In the genomic region with DNA sequence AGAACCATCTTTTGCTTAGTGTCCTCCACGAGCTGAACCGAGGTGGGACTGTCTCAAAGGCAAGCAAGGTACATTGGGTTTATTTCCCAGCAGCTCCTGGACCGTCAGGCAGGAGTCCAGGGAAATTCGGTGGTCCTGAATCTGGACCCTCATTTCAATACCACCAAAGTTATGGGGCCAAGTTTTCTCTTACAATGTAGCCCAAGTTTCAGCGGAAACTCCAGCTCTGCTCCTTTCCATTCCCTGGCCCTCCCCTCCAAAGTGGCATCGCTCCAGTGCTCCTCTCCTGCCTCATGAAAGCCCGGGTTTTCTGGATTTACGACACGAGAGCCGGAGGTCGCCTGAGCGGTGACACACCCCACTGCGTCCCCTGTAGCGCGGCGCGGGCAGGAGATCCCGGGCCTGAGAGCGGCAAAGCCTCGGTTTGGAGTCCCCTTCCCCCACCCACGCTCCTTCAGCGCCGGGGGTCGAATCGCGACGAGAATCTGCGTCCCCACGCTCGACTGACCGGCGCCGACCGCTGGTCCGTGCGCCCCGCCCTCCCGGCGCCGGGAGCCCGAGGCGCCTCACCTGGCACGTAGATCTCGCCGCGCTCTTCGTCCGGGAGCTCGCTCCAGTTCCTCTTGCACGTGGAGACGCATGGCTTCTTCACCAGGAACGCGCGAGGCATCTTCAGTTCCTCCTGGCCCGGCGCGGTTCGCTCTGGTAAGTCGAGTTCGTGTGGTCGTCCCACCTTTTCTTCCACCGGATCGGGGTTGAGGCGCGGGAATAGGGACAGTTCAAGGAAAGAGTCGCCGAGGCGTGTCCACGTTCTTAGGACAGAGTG, we compare ENCODE assay signal across 8 mouse cellular contexts. TPM values are rescaled to one million over a fixed set of nuclear protein-coding genes. Genes with fewer than 3 reads are reported as not detected.
DNase-seq lines count a peak whose midpoint lies in the region; ATAC-seq lines count a peak whose summit lies in the region.

No protein-coding gene starts in this region.

- H3K36me3 ChIP-seq in forebrain, embryonic 12.5 days (replicated peaks) = no peaks in the 10 kb centered on the region
- H3K36me3 ChIP-seq in neural tube, embryonic 11.5 days (ENCODE audit: control insufficient read depth, insufficient read depth, low read length) = no peaks in the 10 kb centered on the region

- no peak overlapping the region for H3K27ac ChIP-seq in forebrain, embryonic 12.5 days
- no peak overlapping the region for H3K27ac ChIP-seq in neural tube, embryonic 11.5 days (ENCODE audit: low read depth, low read length)

- DNase-seq in retina, postnatal 1 day = peak; percentile 40
- DNase-seq in retina, embryonic 14.5 days (ENCODE audit: low spot score) = no peak
- DNase-seq in kidney, postnatal 25 days = peak; percentile 40 to 74
- DNase-seq in neural tube, embryonic 11.5 days (ENCODE audit: low spot score) = peak; percentile 30
- DNase-seq in cerebellum, postnatal 36 days = no peak
- DNase-seq in right cerebral cortex, adult 2 months (ENCODE audit: low spot score in 2 of 2) = no peak

- peak overlapping the region; percentile 51 for H3K4me2 ChIP-seq in forebrain, embryonic 12.5 days
- peak overlapping the region; percentile 49 for H3K4me2 ChIP-seq in neural tube, embryonic 11.5 days (ENCODE audit: low read depth)

- peak overlapping the region; percentile 32 for H3K4me3 ChIP-seq in forebrain, embryonic 12.5 days (replicated peaks)
- H3K4me3 ChIP-seq in neural tube, embryonic 11.5 days (ENCODE audit: low read depth, low read length) = peak overlapping the region; percentile 23

- ATAC-seq in forebrain, embryonic 12.5 days (ENCODE audit: low FRiP score) = no peak
- ATAC-seq in neural tube, embryonic 11.5 days (ENCODE audit: insufficient read depth, low FRiP score, low TSS enrichment) = no peak
- no peak for ATAC-seq in megakaryocyte progenitor cell, adult 5-6 weeks (replicated peaks; ENCODE audit: poor library complexity)

- no peak overlapping the region for H3K9ac ChIP-seq in forebrain, embryonic 12.5 days
- no peak overlapping the region for H3K9ac ChIP-seq in neural tube, embryonic 11.5 days (ENCODE audit: low read length)

- peaks cover 15% of the 10 kb centered on the region for H3K4me1 ChIP-seq in forebrain, embryonic 12.5 days
- peaks cover 10% of the 10 kb centered on the region for H3K4me1 ChIP-seq in neural tube, embryonic 11.5 days (ENCODE audit: control insufficient read depth, insufficient read depth, low read length)

- WGBS in forebrain, embryonic 12.5 days = 1% methylated on average over 69 of the region's 69 CpGs
- under 1% methylated on average over 69 of the region's 69 CpGs for WGBS in neural tube, embryonic 11.5 days

- H3K27me3 ChIP-seq in forebrain, embryonic 12.5 days = peaks cover 98% of the 10 kb centered on the region
- peaks cover 68% of the 10 kb centered on the region for H3K27me3 ChIP-seq in neural tube, embryonic 11.5 days (ENCODE audit: control insufficient read depth, insufficient read depth, low read length)

- no peaks in the 10 kb centered on the region for H3K9me3 ChIP-seq in forebrain, embryonic 12.5 days
- H3K9me3 ChIP-seq in neural tube, embryonic 11.5 days (ENCODE audit: control insufficient read depth, low read length) = no peaks in the 10 kb centered on the region

RNA-seq across cellular contexts. Expression of a gene that starts 0.6 kb away (rescaled TPM):
- 0.22 and 0.27 TPM in 2 replicates for polyA plus RNA-seq in forebrain, embryonic 12.5 days (2016; fragmentation: Nextera tagmentation; extraction: Ambion mirVana)
- polyA plus RNA-seq in neural tube, embryonic 11.5 days (2014; fragmentation: Nextera tagmentation; extraction: Ambion mirVana) = 0.24 and 0.32 TPM in 2 replicates
- total RNA-seq in megakaryocyte progenitor cell, adult 5-6 weeks (2015) = not detected in 2 replicates
- total RNA-seq in megakaryocyte progenitor cell, adult 5-6 weeks (2017) = not detected in 2 replicates

RNA-seq across cellular contexts. Expression of a gene that starts 8.0 kb away (rescaled TPM):
- 1.6 TPM in 2 replicates for polyA plus RNA-seq in forebrain, embryonic 12.5 days (2016; fragmentation: Nextera tagmentation; extraction: Ambion mirVana)
- polyA plus RNA-seq in neural tube, embryonic 11.5 days (2014; fragmentation: Nextera tagmentation; extraction: Ambion mirVana) = 2.3 and 2.6 TPM in 2 replicates
- 8.9 and 10.5 TPM in 2 replicates for total RNA-seq in megakaryocyte progenitor cell, adult 5-6 weeks (2015)
- 7.4 and 9.6 TPM in 2 replicates for total RNA-seq in megakaryocyte progenitor cell, adult 5-6 weeks (2017)

RNA-seq across cellular contexts. Expression of a gene that starts 41.8 kb away (rescaled TPM):
- polyA plus RNA-seq in forebrain, embryonic 12.5 days (2016; fragmentation: Nextera tagmentation; extraction: Ambion mirVana) = 162 and 191 TPM in 2 replicates
- polyA plus RNA-seq in neural tube, embryonic 11.5 days (2014; fragmentation: Nextera tagmentation; extraction: Ambion mirVana) = 131 and 137 TPM in 2 replicates
- 80.3 and 150 TPM in 2 replicates for total RNA-seq in megakaryocyte progenitor cell, adult 5-6 weeks (2015)
- 83.2 and 112 TPM in 2 replicates for total RNA-seq in megakaryocyte progenitor cell, adult 5-6 weeks (2017)

RNA-seq across cellular contexts. Expression of a gene that starts 49.5 kb away (rescaled TPM):
- polyA plus RNA-seq in forebrain, embryonic 12.5 days (2016; fragmentation: Nextera tagmentation; extraction: Ambion mirVana) = 29.3 and 29.5 TPM in 2 replicates
- 20.9 and 23.0 TPM in 2 replicates for polyA plus RNA-seq in neural tube, embryonic 11.5 days (2014; fragmentation: Nextera tagmentation; extraction: Ambion mirVana)
- 0.73 and 2.8 TPM in 2 replicates for total RNA-seq in megakaryocyte progenitor cell, adult 5-6 weeks (2015)
- total RNA-seq in megakaryocyte progenitor cell, adult 5-6 weeks (2017) = 1.7 and 1.9 TPM in 2 replicates

RNA-seq across cellular contexts. Expression of a gene that starts 50.2 kb away (rescaled TPM):
- 65.7 and 77.2 TPM in 2 replicates for polyA plus RNA-seq in forebrain, embryonic 12.5 days (2016; fragmentation: Nextera tagmentation; extraction: Ambion mirVana)
- polyA plus RNA-seq in neural tube, embryonic 11.5 days (2014; fragmentation: Nextera tagmentation; extraction: Ambion mirVana) = 36.3 and 36.5 TPM in 2 replicates
- total RNA-seq in megakaryocyte progenitor cell, adult 5-6 weeks (2015) = 35.1 and 40.2 TPM in 2 replicates
- total RNA-seq in megakaryocyte progenitor cell, adult 5-6 weeks (2017) = 51.8 and 60.1 TPM in 2 replicates

Comparison
In these comparisons a context has a peak if more than half of its experiments do, and no peak if none do; other contexts are left out.
1. DNase-seq: peak in retina, postnatal 1 day (single experiment), kidney, postnatal 25 days (2 of 2) and neural tube, embryonic 11.5 days (single experiment); none in retina, embryonic 14.5 days (single experiment), cerebellum, postnatal 36 days (0 of 2) and right cerebral cortex, adult 2 months (0 of 2).